Mouse (Mus musculus) lung, postnatal 0 days (tissue): ENCODE measurements around the gene Rnf223. TPM values are rescaled to one million over a fixed set of nuclear protein-coding genes. Genes with fewer than 3 reads are reported as not detected.

ENCODE experiments used
- ATAC-seq: fragments of 200-750 bp; cut with Nextera tagmentation; 2 replicates; pipeline ENCODE4 v1.8.0; 2017; ENCODE audit warnings: moderate library complexity
- DNase-seq: peaks from one replicate; pipeline ENCODE4 v3.0.0-alpha.2; 2016; ENCODE audit warnings: low spot score
- H3K27ac ChIP-seq: fragments of 300-500 bp; sonication (generic); 2 replicates; pipeline ENCODE4 v1.5.1; 2014; ENCODE audit warnings: antibody characterized with exemption, mild to moderate bottlenecking, low read length, mixed read lengths
- H3K27me3 ChIP-seq: fragments of 300-500 bp; sonication (generic); replicated peaks from 2 replicates; pipeline ENCODE4 v1.6.1; 2014; ENCODE audit warnings: low read length, mixed read lengths; ENCODE audit not compliant: insufficient read depth
- H3K36me3 ChIP-seq: fragments of 300-500 bp; sonication (generic); 2 replicates; pipeline ENCODE4 v1.6.1; 2014; ENCODE audit warnings: low read length, mixed read lengths; ENCODE audit not compliant: insufficient read depth
- H3K4me1 ChIP-seq: fragments of 300-500 bp; sonication (generic); 2 replicates; pipeline ENCODE4 v1.6.1; 2014; ENCODE audit warnings: antibody characterized with exemption, low read depth, low read length, mixed read lengths; ENCODE audit not compliant: insufficient read depth
- H3K4me2 ChIP-seq: fragments of 300-500 bp; sonication (generic); replicated peaks from 2 replicates; pipeline ENCODE4 v1.6.1; 2014; ENCODE audit warnings: low read depth, mild to moderate bottlenecking, low read length, moderate library complexity, mixed read lengths
- H3K4me3 ChIP-seq: fragments of 300-500 bp; sonication (generic); 2 replicates; pipeline ENCODE4 v1.5.1; 2014; ENCODE audit warnings: low read depth, low read length
- H3K9ac ChIP-seq: fragments of 300-500 bp; sonication (generic); replicated peaks from 2 replicates; pipeline ENCODE4 v1.6.1; 2014; ENCODE audit warnings: low read depth, mild to moderate bottlenecking
- H3K9me3 ChIP-seq: fragments of 300-500 bp; sonication (generic); 2 replicates; pipeline ENCODE4 v1.6.1; 2016; ENCODE audit warnings: low read length, mixed read lengths
- CTCF ChIP-seq: IDR thresholded peaks from 2 replicates; pipeline ENCODE4 v1.5.1; 2016; ENCODE audit warnings: antibody characterized with exemption, mild to moderate bottlenecking
- EP300 ChIP-seq: IDR thresholded peaks from 2 replicates; pipeline ENCODE4 v1.6.1; 2016; ENCODE audit warnings: antibody characterized with exemption, mild to moderate bottlenecking, control low read depth
- WGBS: fragments of 180-500 bp; shearing (Covaris S2); extraction: QIAGEN DNeasy Blood & Tissue Kit; methylation state at CpG from one replicate; pipeline ENCODE4 v1.1.7; 2014; 5-methylcytosine and 5-hydroxymethylcytosine counted together
- polyA plus RNA-seq: library from polyadenylated mRNA; unstranded; fragments of >200 nt; fragmentation: Nextera tagmentation; extraction: Ambion mirVana; gene quantifications from 2 replicates; pipeline ENCODE4 v1.2.1, GENCODE M21; 2015

Rnf223 gene
- polyA plus RNA-seq, 1 experiment from 2014 or later: not detected

DNA sequence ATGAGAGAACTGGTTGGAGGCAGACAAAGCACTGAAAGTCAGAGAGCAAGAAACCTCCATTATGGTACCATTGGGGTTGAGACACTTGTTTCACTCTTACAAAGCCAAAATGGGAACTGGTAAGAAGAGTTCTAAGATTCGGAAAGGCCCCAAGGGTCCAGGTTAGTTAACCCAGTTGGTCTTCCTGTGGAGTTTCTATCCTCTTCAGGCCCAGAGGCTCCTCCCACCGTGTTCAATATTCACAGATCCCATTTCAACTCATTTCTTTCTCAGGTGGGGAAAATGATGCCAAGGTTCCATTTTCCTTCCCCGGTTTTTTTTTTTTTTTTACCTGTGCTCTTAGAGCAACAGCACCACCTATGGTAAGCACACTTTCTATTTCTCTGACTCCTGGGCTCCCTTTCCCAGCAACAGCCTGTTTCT, 28.8 kb upstream of the Rnf223 start:
- ATAC-seq (no peak), DNase-seq (peak; percentile 49)
- Histone ChIP-seq H3K4me1 (no peaks in the 10 kb centered on the region), H3K9me3 (no peaks in the 10 kb centered on the region), H3K4me2 (no peak overlapping the region), H3K27ac (no peak overlapping the region), H3K9ac (no peak overlapping the region), H3K27me3 (no peaks in the 10 kb centered on the region), H3K36me3 (no peaks in the 10 kb centered on the region), H3K4me3 (no peak overlapping the region)
- no peak for TF ChIP-seq EP300
- TF ChIP-seq CTCF: peak; percentile 59
- 39% methylated on average over 3 of the region's 3 CpGs for WGBS

DNA sequence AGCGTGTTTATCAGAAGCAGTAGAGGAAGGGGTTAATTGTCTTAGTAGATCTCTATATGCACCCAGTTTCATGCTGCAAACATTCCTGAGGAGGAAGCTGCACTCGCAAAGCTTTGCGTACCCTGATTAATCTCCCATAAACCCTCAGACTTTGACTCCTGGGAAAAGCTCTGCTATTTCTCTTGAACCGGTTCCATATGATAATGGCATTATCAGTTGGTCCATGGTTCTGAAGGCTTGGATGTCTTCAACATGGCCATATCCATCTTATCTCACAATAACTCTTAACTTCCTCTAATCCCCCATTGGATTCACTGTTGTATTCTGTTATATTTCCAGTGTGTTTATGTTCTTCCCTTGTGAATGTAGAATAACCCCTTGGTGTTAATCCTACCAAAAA, 27.0 kb upstream of the Rnf223 start:
- Histone ChIP-seq H3K4me2 (no peak overlapping the region), H3K27me3 (no peaks in the 10 kb centered on the region), H3K36me3 (no peaks in the 10 kb centered on the region), H3K4me1 (no peaks in the 10 kb centered on the region), H3K9ac (no peak overlapping the region), H3K27ac (no peak overlapping the region), H3K9me3 (no peaks in the 10 kb centered on the region), H3K4me3 (no peak overlapping the region)
- ATAC-seq (no peak), DNase-seq (no peak)
- WGBS: 71% methylated on average over 4 of the region's 4 CpGs
- TF ChIP-seq CTCF (no peak), EP300 (no peak)

DNA sequence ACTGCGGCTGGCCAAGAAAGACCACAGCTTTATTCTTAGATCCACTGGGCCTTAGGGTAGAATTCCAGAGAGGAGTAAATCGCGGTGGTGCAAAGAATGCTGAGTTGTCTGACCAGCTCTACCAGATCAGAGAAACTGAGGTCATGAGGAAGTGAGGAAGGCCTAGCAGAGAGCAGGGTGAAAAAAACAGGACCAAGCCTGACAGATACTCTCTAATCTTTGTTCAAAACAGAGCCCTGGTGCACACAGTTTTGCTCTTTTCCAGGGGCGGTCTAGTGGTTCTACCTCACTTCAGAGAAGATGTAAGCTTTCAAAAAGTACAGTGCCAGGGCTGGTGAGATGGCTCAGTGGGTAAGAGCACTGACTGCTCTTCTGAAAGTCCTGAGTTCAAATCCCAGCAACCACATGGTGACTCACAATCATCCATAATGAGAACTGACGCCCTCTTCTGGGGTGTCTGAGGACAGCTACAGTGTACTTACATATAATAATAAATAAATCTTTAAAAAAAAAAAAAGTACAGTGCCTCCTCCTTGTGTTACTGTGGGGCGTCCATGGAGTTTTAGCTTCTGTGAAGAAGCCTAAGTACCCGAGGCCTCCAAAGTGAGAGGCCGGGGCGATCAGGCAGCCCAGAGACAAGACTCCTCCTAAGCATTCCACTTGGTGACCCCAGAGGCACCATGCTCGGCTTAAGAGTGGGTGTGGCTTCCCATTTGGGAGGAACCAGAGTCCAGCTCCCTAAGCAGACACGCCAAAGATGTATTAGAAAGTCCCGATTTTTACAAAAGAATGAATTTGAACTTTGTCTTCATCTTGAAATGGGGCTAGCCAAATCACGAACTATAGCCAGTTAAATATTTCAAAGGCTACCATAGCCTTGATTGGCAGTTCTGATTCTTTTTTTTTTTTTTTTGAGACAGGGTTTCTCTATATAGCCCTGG, 21.4 kb upstream of the Rnf223 start:
- Histone ChIP-seq H3K4me3 (peak overlapping the region; percentile 57), H3K4me2 (peak overlapping the region; percentile 54), H3K9me3 (no peaks in the 10 kb centered on the region), H3K9ac (peak overlapping the region; percentile 36; the same call in 1 of the 2 replicates), H3K27me3 (no peaks in the 10 kb centered on the region), H3K4me1 (peaks cover 4% of the 10 kb centered on the region; the same call in 1 of the 2 replicates), H3K36me3 (no peaks in the 10 kb centered on the region), H3K27ac (peak overlapping the region; percentile 68)
- DNase-seq (peak; percentile 83), ATAC-seq (peak; percentile 32)
- 18% methylated on average over 12 of the region's 13 CpGs for WGBS
- TF ChIP-seq EP300 (no peak), CTCF (peak; percentile 37; the same call in 1 of the 2 replicates)

DNA sequence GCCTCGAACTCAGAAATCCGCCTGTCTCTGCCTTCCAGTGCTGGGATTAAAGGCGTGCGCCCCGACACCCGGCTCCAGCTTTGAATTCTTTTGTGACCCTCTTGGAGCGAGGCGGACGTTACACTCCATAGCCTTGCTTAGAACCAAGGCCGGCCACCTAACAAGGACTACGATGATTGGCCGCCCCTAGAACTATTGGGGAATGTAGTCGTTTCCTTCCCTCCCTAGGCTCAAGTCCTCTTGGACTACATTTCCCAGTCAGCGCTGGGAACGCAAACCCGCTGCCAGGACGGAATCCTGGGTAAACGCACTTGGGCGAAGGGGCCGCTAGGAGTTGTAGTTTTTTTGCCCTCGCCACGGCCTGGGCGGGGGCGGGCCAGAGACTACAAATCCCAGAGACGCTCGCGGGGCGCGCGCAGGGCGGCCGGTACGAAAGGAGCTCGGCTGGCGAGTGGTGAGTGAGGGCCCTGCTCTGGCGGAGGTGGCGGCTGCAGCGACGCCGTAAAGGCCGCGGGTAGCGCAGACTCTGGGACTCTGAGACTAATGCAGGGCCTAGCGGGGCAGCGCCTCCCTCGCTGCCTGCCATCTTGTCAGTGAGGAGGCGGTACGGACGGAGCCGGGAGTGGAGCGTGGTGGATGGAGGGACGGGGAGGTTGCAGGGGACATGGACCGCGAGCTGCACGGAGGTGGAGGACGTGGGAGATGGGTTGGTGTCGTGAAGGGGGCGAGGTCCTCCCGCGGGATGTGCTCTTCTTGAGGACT, 20.6 kb upstream of the Rnf223 start, which contains the start of gene 9430015G10Rik:
TSS of gene 9430015G10Rik (plus strand) at position 413 of the 762 bp plus-strand sequence.
- Histone ChIP-seq H3K4me2 (peak within 1 kb of the TSS; percentile 62), H3K9me3 (no peaks in the 10 kb centered on the region), H3K9ac (peak within 1 kb of the TSS; percentile 52), H3K4me1 (peaks cover 4% of the 10 kb centered on the region; the same call in 1 of the 2 replicates), H3K4me3 (peak within 1 kb of the TSS; percentile 57), H3K36me3 (no peaks in the 10 kb centered on the region), H3K27ac (peak within 1 kb of the TSS; percentile 72), H3K27me3 (no peaks in the 10 kb centered on the region)
- under 1% methylated on average over 59 of the region's 60 CpGs for WGBS
- TF ChIP-seq CTCF: peak; percentile 44
- no peak for TF ChIP-seq EP300
- ATAC-seq (peak; percentile 97), DNase-seq (peak; percentile 100)

DNA sequence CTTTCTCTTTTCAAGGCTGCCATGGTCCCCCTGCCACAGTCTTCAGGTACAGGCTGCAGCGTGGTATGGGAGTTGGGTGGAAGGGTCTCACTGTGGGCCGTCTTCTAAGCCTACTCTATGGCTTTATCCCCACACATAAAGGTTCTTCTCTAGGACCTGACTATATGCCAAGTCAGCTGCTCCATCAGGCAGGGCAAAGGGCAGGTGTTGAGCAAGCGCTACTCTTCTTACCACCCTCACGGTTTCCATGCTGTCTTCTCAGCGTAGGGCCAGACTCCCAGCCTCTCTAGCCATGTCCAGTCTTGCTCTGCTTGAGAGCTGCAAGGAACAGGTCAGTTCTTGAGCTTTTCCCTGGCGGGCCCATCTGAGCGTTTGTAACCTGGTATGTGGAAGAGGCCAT, 6.2 kb upstream of the Rnf223 start:
- DNase-seq (no peak), ATAC-seq (no peak)
- TF ChIP-seq CTCF (no peak), EP300 (no peak)
- Histone ChIP-seq H3K27me3 (no peaks in the 10 kb centered on the region), H3K36me3 (peaks cover 7% of the 10 kb centered on the region; the same call in 1 of the 2 replicates), H3K9ac (no peak overlapping the region), H3K4me1 (no peaks in the 10 kb centered on the region), H3K4me3 (no peak overlapping the region), H3K4me2 (no peak overlapping the region), H3K27ac (no peak overlapping the region), H3K9me3 (no peaks in the 10 kb centered on the region)
- WGBS: 88% methylated on average over 7 of the region's 7 CpGs

DNA sequence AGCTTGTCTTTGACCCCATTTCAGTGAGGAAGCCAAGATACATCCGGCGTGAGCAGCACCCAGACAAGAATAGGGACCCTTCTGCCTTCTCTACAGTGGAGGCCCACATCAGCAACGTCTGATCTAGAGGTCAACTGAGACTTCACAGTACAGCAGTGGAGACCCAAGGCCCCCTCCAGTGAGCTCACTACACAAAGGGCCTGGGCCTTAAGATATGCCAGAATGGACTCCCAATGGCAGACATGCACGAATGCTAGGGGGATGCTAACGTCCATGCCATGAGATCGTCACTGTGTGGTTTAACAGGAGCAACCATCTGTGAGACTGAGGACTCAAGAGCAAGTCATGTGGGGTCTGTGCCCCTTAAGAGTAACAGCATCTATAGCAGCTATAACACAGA, 4.9 kb upstream of the Rnf223 start:
- ATAC-seq (no peak), DNase-seq (no peak)
- Histone ChIP-seq H3K9ac (no peak overlapping the region), H3K4me3 (no peak overlapping the region), H3K27me3 (no peaks in the 10 kb centered on the region), H3K36me3 (0 out of 2 replicates have a peak, but pooled peaks cover under 1% of the 10 kb centered on the region), H3K27ac (no peak overlapping the region), H3K4me1 (no peaks in the 10 kb centered on the region), H3K9me3 (no peaks in the 10 kb centered on the region), H3K4me2 (no peak overlapping the region)
- TF ChIP-seq EP300 (no peak), CTCF (no peak)
- 92% methylated on average over 6 of the region's 6 CpGs for WGBS
